Mouse (Mus musculus): ENCODE results near the gene Fgfr2. TPM values are rescaled to one million over a fixed set of nuclear protein-coding genes. Genes with fewer than 3 reads are reported as not detected.

Gene Fgfr2
- polyA plus RNA-seq, 1 experiment from 2014 or later: 11.2 TPM

DNA sequence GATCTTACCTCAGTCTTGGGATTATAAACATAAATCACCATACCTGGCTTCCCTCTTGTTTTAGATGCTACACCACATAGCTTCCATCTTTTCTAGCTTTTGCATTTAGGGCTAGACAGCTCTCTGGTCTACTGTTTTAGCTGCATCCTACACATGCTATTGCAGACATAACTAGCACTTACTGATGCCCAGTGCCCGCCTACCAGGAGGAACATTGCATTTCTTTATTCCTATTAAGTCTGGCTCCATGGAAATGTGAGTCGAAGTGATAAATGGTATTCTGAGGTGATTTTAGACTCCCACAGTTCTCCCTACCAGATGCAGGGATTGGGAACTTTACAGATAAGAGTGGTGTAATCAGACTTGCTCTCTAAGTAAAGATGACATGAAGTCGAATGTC is 713.3 kb downstream of the Fgfr2 start:
- Histone ChIP-seq H3K27ac (ENCODE audit: low read depth) (no peak overlapping the region), H3K36me3 (replicated peaks; ENCODE audit: insufficient read depth, low read length) (no peaks in the 10 kb centered on the region), H3K4me3 (ENCODE audit: low read depth, low read length) (no peak overlapping the region), H3K27me3 (ENCODE audit: insufficient read depth, low read length) (no peaks in the 10 kb centered on the region), H3K4me1 (ENCODE audit: insufficient read depth) (no peaks in the 10 kb centered on the region), H3K4me2 (ENCODE audit: low read depth, low read length) (no peak overlapping the region), H3K9me3 (ENCODE audit: low read length) (no peaks in the 10 kb centered on the region), H3K9ac (replicated peaks) (no peak overlapping the region)
- no peak for ATAC-seq
- TF ChIP-seq EP300 (IDR thresholded peaks at IDR 0.05; ENCODE audit: low read depth): no peak
- no peak for TF ChIP-seq CTCF (IDR thresholded peaks at IDR 0.05; ENCODE audit: low read depth)
- WGBS (ENCODE audit: insufficient replicate concordance): 57% methylated on average over 3 of the region's 3 CpGs
- DNase-seq: no peak

GRCm38 (mm10) chr7:132402377-132403084 is 720.6 kb downstream of the Fgfr2 start:
- H3K4me2 ChIP-seq (ENCODE audit: low read depth, low read length): no peak overlapping the region
- no peak overlapping the region for H3K9ac ChIP-seq (replicated peaks)
- DNase-seq (no peak), ATAC-seq (peak; percentile 83)
- H3K27me3 ChIP-seq (ENCODE audit: insufficient read depth, low read length): no peaks in the 10 kb centered on the region
- TF ChIP-seq CTCF (IDR thresholded peaks at IDR 0.05; ENCODE audit: low read depth) (peak; percentile 60), EP300 (IDR thresholded peaks at IDR 0.05; ENCODE audit: low read depth) (peak; percentile 87)
- H3K9me3 ChIP-seq (ENCODE audit: low read length): no peaks in the 10 kb centered on the region
- WGBS (ENCODE audit: insufficient replicate concordance): 33% methylated on average over 10 of the region's 10 CpGs
- H3K27ac ChIP-seq (ENCODE audit: low read depth): no peak overlapping the region; the same call in 1 of the 2 replicates
- peaks cover 10% of the 10 kb centered on the region; the same call in 1 of the 2 replicates for H3K4me1 ChIP-seq (ENCODE audit: insufficient read depth)
- H3K36me3 ChIP-seq (replicated peaks; ENCODE audit: insufficient read depth, low read length): no peaks in the 10 kb centered on the region
- H3K4me3 ChIP-seq (ENCODE audit: low read depth, low read length): no peak overlapping the region

GRCm38 (mm10) chr7:132398487-132398886 is 724.7 kb downstream of the Fgfr2 start:
- ATAC-seq (no peak), DNase-seq (no peak)
- peaks cover 13% of the 10 kb centered on the region; the same call in 1 of the 2 replicates for H3K4me1 ChIP-seq (ENCODE audit: insufficient read depth)
- WGBS (ENCODE audit: insufficient replicate concordance): 72% methylated on average over 3 of the region's 3 CpGs
- H3K4me3 ChIP-seq (ENCODE audit: low read depth, low read length): no peak overlapping the region
- H3K9ac ChIP-seq (replicated peaks): no peak overlapping the region
- no peaks in the 10 kb centered on the region for H3K9me3 ChIP-seq (ENCODE audit: low read length)
- no peak overlapping the region for H3K4me2 ChIP-seq (ENCODE audit: low read depth, low read length)
- TF ChIP-seq EP300 (IDR thresholded peaks at IDR 0.05; ENCODE audit: low read depth) (no peak), CTCF (IDR thresholded peaks at IDR 0.05; ENCODE audit: low read depth) (no peak)
- H3K27me3 ChIP-seq (ENCODE audit: insufficient read depth, low read length): no peaks in the 10 kb centered on the region
- H3K27ac ChIP-seq (ENCODE audit: low read depth): no peak overlapping the region
- H3K36me3 ChIP-seq (replicated peaks; ENCODE audit: insufficient read depth, low read length): no peaks in the 10 kb centered on the region

- WGBS (ENCODE audit: insufficient replicate concordance): 45% methylated on average over 7 of the region's 7 CpGs
- peak; percentile 91 for TF ChIP-seq EP300 (IDR thresholded peaks at IDR 0.05; ENCODE audit: low read depth)
- no peak for TF ChIP-seq CTCF (IDR thresholded peaks at IDR 0.05; ENCODE audit: low read depth)
- Histone ChIP-seq H3K36me3 (replicated peaks; ENCODE audit: insufficient read depth, low read length) (no peaks in the 10 kb centered on the region), H3K27ac (ENCODE audit: low read depth) (no peak overlapping the region), H3K9me3 (ENCODE audit: low read length) (no peaks in the 10 kb centered on the region), H3K27me3 (ENCODE audit: insufficient read depth, low read length) (no peaks in the 10 kb centered on the region), H3K4me3 (ENCODE audit: low read depth, low read length) (no peak overlapping the region), H3K9ac (replicated peaks) (no peak overlapping the region), H3K4me2 (ENCODE audit: low read depth, low read length) (no peak overlapping the region), H3K4me1 (ENCODE audit: insufficient read depth) (peaks cover 2% of the 10 kb centered on the region; the same call in 1 of the 2 replicates)
- ATAC-seq (no peak), DNase-seq (no peak)
These were observed 726.4 kb downstream of the Fgfr2 start for GRCm38 (mm10) chr7:132396661-132397322.

DNA sequence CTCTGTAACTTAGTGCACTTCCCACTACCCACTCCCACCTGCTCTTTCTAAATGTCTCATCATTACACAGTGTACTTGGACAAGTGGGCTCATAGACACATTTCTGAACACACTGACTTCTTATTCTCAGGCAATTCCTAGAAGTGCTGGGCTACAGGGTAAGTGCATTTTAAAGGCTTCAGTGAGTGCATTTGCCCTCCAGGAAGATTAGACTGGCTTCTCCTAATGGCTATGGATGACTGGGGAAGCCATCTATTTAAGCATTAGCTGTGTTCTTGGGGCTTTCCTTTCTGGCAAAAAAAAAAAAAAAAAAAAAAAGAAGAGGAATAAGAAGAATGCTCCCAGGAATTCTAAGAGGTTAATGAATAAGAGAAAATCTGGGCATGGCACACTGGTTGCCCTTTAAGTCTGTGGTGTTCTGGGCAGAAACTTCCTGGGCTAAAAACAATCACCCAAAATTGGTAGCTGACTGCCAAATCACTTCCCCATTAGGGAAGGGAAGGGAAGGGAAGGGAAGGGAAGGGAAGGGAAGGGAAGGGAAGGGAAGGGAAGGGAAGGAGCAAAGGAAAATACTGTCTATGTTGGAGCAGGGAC is 729.5 kb downstream of the Fgfr2 start:
- Histone ChIP-seq H3K9me3 (ENCODE audit: low read length) (no peaks in the 10 kb centered on the region), H3K36me3 (replicated peaks; ENCODE audit: insufficient read depth, low read length) (no peaks in the 10 kb centered on the region), H3K9ac (replicated peaks) (no peak overlapping the region), H3K4me3 (ENCODE audit: low read depth, low read length) (no peak overlapping the region), H3K27me3 (ENCODE audit: insufficient read depth, low read length) (no peaks in the 10 kb centered on the region), H3K4me1 (ENCODE audit: insufficient read depth) (peaks cover 6% of the 10 kb centered on the region), H3K4me2 (ENCODE audit: low read depth, low read length) (no peak overlapping the region), H3K27ac (ENCODE audit: low read depth) (no peak overlapping the region)
- DNase-seq (no peak), ATAC-seq (no peak)
- TF ChIP-seq EP300 (IDR thresholded peaks at IDR 0.05; ENCODE audit: low read depth): no peak
- TF ChIP-seq CTCF (IDR thresholded peaks at IDR 0.05; ENCODE audit: low read depth): no peak

DNA sequence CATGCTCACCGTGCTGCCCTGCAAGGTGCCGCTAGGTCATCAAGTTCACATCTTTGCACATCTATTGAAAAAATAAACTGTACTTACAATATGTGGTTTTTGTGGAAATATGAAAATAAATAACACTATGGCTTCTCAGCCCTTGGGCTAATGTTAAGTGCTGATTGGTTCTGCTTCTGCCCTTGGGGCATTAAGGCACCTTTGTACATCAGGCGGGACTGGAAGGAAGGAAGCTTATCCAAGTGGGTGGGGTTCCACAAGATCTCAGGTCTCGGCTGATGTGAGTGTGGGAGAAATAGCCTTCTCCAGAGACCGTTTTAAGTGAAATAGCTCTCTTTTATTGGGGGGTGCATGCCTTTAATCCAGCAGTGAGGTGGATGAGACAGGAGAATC is 730.1 kb downstream of the Fgfr2 start:
- no peak overlapping the region for H3K27ac ChIP-seq (ENCODE audit: low read depth)
- H3K36me3 ChIP-seq (replicated peaks; ENCODE audit: insufficient read depth, low read length): no peaks in the 10 kb centered on the region
- ATAC-seq (no peak), DNase-seq (no peak)
- no peaks in the 10 kb centered on the region for H3K27me3 ChIP-seq (ENCODE audit: insufficient read depth, low read length)
- no peak overlapping the region for H3K4me2 ChIP-seq (ENCODE audit: low read depth, low read length)
- no peak overlapping the region for H3K9ac ChIP-seq (replicated peaks)
- WGBS (ENCODE audit: insufficient replicate concordance): 62% methylated on average over 5 of the region's 5 CpGs
- H3K4me3 ChIP-seq (ENCODE audit: low read depth, low read length): no peak overlapping the region
- peaks cover 6% of the 10 kb centered on the region for H3K4me1 ChIP-seq (ENCODE audit: insufficient read depth)
- no peak for TF ChIP-seq EP300 (IDR thresholded peaks at IDR 0.05; ENCODE audit: low read depth)
- no peak for TF ChIP-seq CTCF (IDR thresholded peaks at IDR 0.05; ENCODE audit: low read depth)
- no peaks in the 10 kb centered on the region for H3K9me3 ChIP-seq (ENCODE audit: low read length)

Data from liver, postnatal 0 days (tissue).